Mouse (Mus musculus) intestine, embryonic 14.5 days (tissue): ENCODE results near the gene Parp11. TPM values are rescaled to one million over a fixed set of nuclear protein-coding genes. Genes with fewer than 3 reads are reported as not detected.

Experiments used
- ATAC-seq: fragments of 200-750 bp; cut with Nextera tagmentation; replicated peaks from 2 replicates; pipeline ENCODE4 v1.8.0; 2017; ENCODE audit warnings: low read depth, moderate number of reproducible peaks, moderate TSS enrichment, moderate library complexity; ENCODE audit not compliant: low FRiP score, low TSS enrichment
- DNase-seq: peaks from one replicate; pipeline ENCODE4 v3.0.0-alpha.2; 2018; ENCODE audit warnings: low spot score
- H3K27ac ChIP-seq: fragments of 300-500 bp; sonication (generic); 2 replicates; pipeline ENCODE4 v1.5.1; 2014; ENCODE audit warnings: low read depth, mild to moderate bottlenecking, control low read depth
- H3K27me3 ChIP-seq: fragments of 300-500 bp; sonication (generic); replicated peaks from 2 replicates; pipeline ENCODE4 v1.6.1; 2014; ENCODE audit warnings: low read length, control low read depth; ENCODE audit not compliant: control insufficient read depth, insufficient read depth
- H3K36me3 ChIP-seq: fragments of 300-500 bp; sonication (generic); 2 replicates; pipeline ENCODE4 v1.6.1; 2014; ENCODE audit warnings: low read length, control low read depth; ENCODE audit not compliant: control insufficient read depth, insufficient read depth
- H3K4me1 ChIP-seq: fragments of 300-500 bp; sonication (generic); replicated peaks from 2 replicates; pipeline ENCODE4 v1.6.1; 2014; ENCODE audit warnings: low read length, control low read depth, mixed read lengths; ENCODE audit not compliant: control insufficient read depth, insufficient read depth
- H3K4me2 ChIP-seq: fragments of 300-500 bp; sonication (generic); 2 replicates; pipeline ENCODE4 v1.6.1; 2014; ENCODE audit warnings: low read length
- H3K4me3 ChIP-seq: fragments of 300-500 bp; sonication (generic); 2 replicates; pipeline ENCODE4 v1.5.1; 2014; ENCODE audit warnings: low read depth, low read length, control low read depth, mixed read lengths
- H3K9ac ChIP-seq: fragments of 300-500 bp; sonication (generic); 2 replicates; pipeline ENCODE4 v1.6.1; 2014; ENCODE audit warnings: mild to moderate bottlenecking, low read length
- H3K9me3 ChIP-seq: fragments of 300-500 bp; sonication (generic); 2 replicates; pipeline ENCODE4 v1.6.1; 2016; ENCODE audit warnings: low read length, control low read depth; ENCODE audit not compliant: control insufficient read depth
- WGBS: fragments of 180-500 bp; shearing (Covaris S2); extraction: QIAGEN DNeasy Blood & Tissue Kit; methylation state at CpG from one replicate; pipeline ENCODE4 v1.1.7; 2014; 5-methylcytosine and 5-hydroxymethylcytosine counted together
- polyA plus RNA-seq: library from polyadenylated mRNA; unstranded; fragments of >200 nt; fragmentation: Nextera tagmentation; extraction: Ambion mirVana; gene quantifications from 2 replicates; pipeline ENCODE4 v1.2.1, GENCODE M21; 2014

Parp11 gene
- polyA plus RNA-seq = 24.6 and 26.8 TPM in 2 replicates

- H3K4me1 ChIP-seq = no peaks in the 10 kb centered on the region
- ATAC-seq = no peak
- 0 out of 2 replicates have a peak within 1 kb of the TSS, but pooled peaks have one; percentile 7 for H3K9ac ChIP-seq
- H3K9me3 ChIP-seq = no peaks in the 10 kb centered on the region
- H3K4me2 ChIP-seq = peak within 1 kb of the TSS; percentile 34
- H3K36me3 ChIP-seq = no peaks in the 10 kb centered on the region
- H3K27me3 ChIP-seq = 0 out of 2 replicates have a peak, but pooled peaks cover 6% of the 10 kb centered on the region
- H3K4me3 ChIP-seq = peak within 1 kb of the TSS; percentile 13; the same call in 1 of the 2 replicates
- 17% methylated on average over 8 of the region's 8 CpGs for WGBS
- peak; percentile 87 for DNase-seq
- H3K27ac ChIP-seq = no peak within 1 kb of the TSS
These were observed at the start of gene Parp11 for GRCm38 (mm10) chr6:127446436-127446890. Gene Parp11 (plus strand): TSS chr6:127446840.

- Histone ChIP-seq H3K36me3 (no peaks in the 10 kb centered on the region), H3K9me3 (no peaks in the 10 kb centered on the region), H3K4me2 (no peak overlapping the region), H3K27me3 (no peaks in the 10 kb centered on the region), H3K4me1 (no peaks in the 10 kb centered on the region), H3K4me3 (no peak overlapping the region), H3K27ac (no peak overlapping the region), H3K9ac (no peak overlapping the region)
- no peak for DNase-seq
- no peak for ATAC-seq
- 15% methylated on average over 2 of the region's 2 CpGs for WGBS
These were observed 48.6 kb upstream of the Parp11 start for GRCm38 (mm10) chr6:127398073-127398472.

GRCm38 (mm10) chr6:127401419-127401818 is 45.2 kb upstream of the Parp11 start:
- Histone ChIP-seq H3K9me3 (no peaks in the 10 kb centered on the region), H3K9ac (no peak overlapping the region), H3K4me2 (no peak overlapping the region), H3K4me1 (no peaks in the 10 kb centered on the region), H3K27ac (no peak overlapping the region), H3K4me3 (no peak overlapping the region), H3K27me3 (no peaks in the 10 kb centered on the region), H3K36me3 (no peaks in the 10 kb centered on the region)
- DNase-seq (no peak), ATAC-seq (no peak)
- 60% methylated on average over 3 of the region's 3 CpGs for WGBS

- H3K4me2 ChIP-seq = no peak overlapping the region
- H3K9me3 ChIP-seq = no peaks in the 10 kb centered on the region
- ATAC-seq (no peak), DNase-seq (no peak)
- H3K4me3 ChIP-seq = no peak overlapping the region
- 0 out of 2 replicates have a peak, but pooled peaks cover 4% of the 10 kb centered on the region for H3K4me1 ChIP-seq
- no peaks in the 10 kb centered on the region for H3K36me3 ChIP-seq
- H3K9ac ChIP-seq = no peak overlapping the region
- H3K27me3 ChIP-seq = no peaks in the 10 kb centered on the region
- 47% methylated on average over 13 of the region's 13 CpGs for WGBS
- H3K27ac ChIP-seq = no peak overlapping the region
These were observed 42.4 kb upstream of the Parp11 start for GRCm38 (mm10) chr6:127404070-127404810.

GRCm38 (mm10) chr6:127405682-127406081 is 41.0 kb upstream of the Parp11 start:
- Histone ChIP-seq H3K4me2 (no peak overlapping the region), H3K4me1 (0 out of 2 replicates have a peak, but pooled peaks cover 4% of the 10 kb centered on the region), H3K36me3 (no peaks in the 10 kb centered on the region), H3K9me3 (no peaks in the 10 kb centered on the region), H3K27ac (no peak overlapping the region), H3K9ac (no peak overlapping the region), H3K27me3 (no peaks in the 10 kb centered on the region), H3K4me3 (no peak overlapping the region)
- DNase-seq (no peak), ATAC-seq (no peak)
- WGBS = 81% methylated on average over 7 of the region's 7 CpGs

- Histone ChIP-seq H3K4me3 (no peak overlapping the region), H3K9ac (no peak overlapping the region), H3K36me3 (no peaks in the 10 kb centered on the region), H3K27ac (no peak overlapping the region), H3K27me3 (no peaks in the 10 kb centered on the region), H3K9me3 (no peaks in the 10 kb centered on the region), H3K4me2 (no peak overlapping the region), H3K4me1 (0 out of 2 replicates have a peak, but pooled peaks cover 4% of the 10 kb centered on the region)
- WGBS = 30% methylated on average over 4 of the region's 4 CpGs
- DNase-seq = no peak
- ATAC-seq = no peak
These were observed 38.9 kb upstream of the Parp11 start for GRCm38 (mm10) chr6:127407742-127408141.

GRCm38 (mm10) chr6:127417525-127418184 is 29.0 kb upstream of the Parp11 start:
- DNase-seq = no peak
- H3K36me3 ChIP-seq = no peaks in the 10 kb centered on the region
- H3K27ac ChIP-seq = no peak overlapping the region
- 72% methylated on average over 12 of the region's 12 CpGs for WGBS
- no peak overlapping the region for H3K9ac ChIP-seq
- ATAC-seq = no peak
- no peaks in the 10 kb centered on the region for H3K4me1 ChIP-seq
- no peak overlapping the region for H3K4me3 ChIP-seq
- H3K9me3 ChIP-seq = no peaks in the 10 kb centered on the region
- H3K4me2 ChIP-seq = no peak overlapping the region
- no peaks in the 10 kb centered on the region for H3K27me3 ChIP-seq

GRCm38 (mm10) chr6:127418322-127418721 is 28.3 kb upstream of the Parp11 start:
- H3K27me3 ChIP-seq = no peaks in the 10 kb centered on the region
- no peaks in the 10 kb centered on the region for H3K4me1 ChIP-seq
- no peaks in the 10 kb centered on the region for H3K36me3 ChIP-seq
- no peak overlapping the region for H3K4me2 ChIP-seq
- H3K4me3 ChIP-seq = no peak overlapping the region
- 86% methylated on average over 2 of the region's 2 CpGs for WGBS
- DNase-seq = no peak
- no peak overlapping the region for H3K9ac ChIP-seq
- H3K9me3 ChIP-seq = no peaks in the 10 kb centered on the region
- no peak for ATAC-seq
- no peak overlapping the region for H3K27ac ChIP-seq
